Mouse (Mus musculus) limb, embryonic 10.5 days (tissue): ENCODE results near the gene Rnase13. TPM values are rescaled to one million over a fixed set of nuclear protein-coding genes. Genes with fewer than 3 reads are reported as not detected.
"Not testable (repeated sequence)": the region's sequence is repeated elsewhere in the genome, so short reads cannot be mapped to it uniquely, and the experiment has no call there.

Experiments used
- DNase-seq: peaks from one replicate; pipeline ENCODE4 v3.0.0-alpha.2; 2017; ENCODE audit warnings: low spot score
- H3K27ac ChIP-seq: fragments of 300-500 bp; sonication (generic); 2 replicates; pipeline ENCODE4 v1.5.1; 2016; ENCODE audit warnings: mild to moderate bottlenecking
- H3K27me3 ChIP-seq: fragments of 300-500 bp; sonication (generic); 2 replicates; pipeline ENCODE4 v1.6.1; 2016; ENCODE audit warnings: low read depth, mild to moderate bottlenecking; ENCODE audit not compliant: poor library complexity, severe bottlenecking
- H3K36me3 ChIP-seq: fragments of 300-500 bp; sonication (generic); 2 replicates; pipeline ENCODE4 v1.6.1; 2016; ENCODE audit warnings: mild to moderate bottlenecking, moderate library complexity
- H3K4me1 ChIP-seq: fragments of 300-500 bp; sonication (generic); 2 replicates; pipeline ENCODE4 v1.6.1; 2016
- H3K4me3 ChIP-seq: fragments of 300-500 bp; sonication (generic); 2 replicates; pipeline ENCODE4 v1.5.1; 2016; ENCODE audit warnings: mild to moderate bottlenecking, moderate library complexity
- H3K9me3 ChIP-seq: fragments of 300-500 bp; sonication (generic); replicated peaks from 2 replicates; pipeline ENCODE4 v1.6.1; 2016; ENCODE audit warnings: mild to moderate bottlenecking
- WGBS: fragments of 180-500 bp; shearing (Covaris S2); methylation state at CpG from one replicate; pipeline ENCODE4 v1.1.7; 2016; 5-methylcytosine and 5-hydroxymethylcytosine counted together
- polyA plus RNA-seq: library from polyadenylated mRNA; unstranded; fragments of >200 nt; fragmentation: Nextera tagmentation; extraction: Ambion mirVana; gene quantifications from 2 replicates; pipeline ENCODE4 v1.2.1, GENCODE M21; 2016

The Rnase13 gene
- polyA plus RNA-seq, result not detected in 2 replicates

GRCm38 (mm10) chr14:51922571-51922865 is at the start of gene Rnase13:
Gene Rnase13 (minus strand): TSS chr14:51922773.
- H3K27ac ChIP-seq, result no peak within 1 kb of the TSS
- H3K9me3 ChIP-seq, result no peaks in the 10 kb centered on the region
- no peaks in the 10 kb centered on the region for H3K27me3 ChIP-seq
- 91% methylated on average over 7 of the region's 7 CpGs for WGBS
- H3K4me1 ChIP-seq, result no peaks in the 10 kb centered on the region
- no peaks in the 10 kb centered on the region for H3K36me3 ChIP-seq
- H3K4me3 ChIP-seq, result no peak within 1 kb of the TSS
- no peak for DNase-seq

GRCm38 (mm10) chr14:51967400-51967799 is 44.8 kb upstream of the Rnase13 start:
- H3K4me3 ChIP-seq, result no peak overlapping the region
- no peaks in the 10 kb centered on the region for H3K27me3 ChIP-seq
- H3K36me3 ChIP-seq, result no peaks in the 10 kb centered on the region
- WGBS, result 93% methylated on average over 3 of the region's 3 CpGs
- H3K27ac ChIP-seq, result no peak overlapping the region
- H3K9me3 ChIP-seq, result no peaks in the 10 kb centered on the region
- H3K4me1 ChIP-seq, result 0 out of 2 replicates have a peak, but pooled peaks cover 2% of the 10 kb centered on the region
- no peak for DNase-seq

GRCm38 (mm10) chr14:51960316-51960715 is 37.7 kb upstream of the Rnase13 start:
- no peak overlapping the region for H3K4me3 ChIP-seq
- 90% methylated on average over 2 of the region's 2 CpGs for WGBS
- H3K27ac ChIP-seq, result no peak overlapping the region
- no peak for DNase-seq
- H3K27me3 ChIP-seq, result no peaks in the 10 kb centered on the region
- H3K4me1 ChIP-seq, result no peaks in the 10 kb centered on the region
- no peaks in the 10 kb centered on the region for H3K36me3 ChIP-seq
- no peaks in the 10 kb centered on the region for H3K9me3 ChIP-seq

- WGBS, result 87% methylated on average over 6 of the region's 6 CpGs
- Histone ChIP-seq H3K27ac (no peak overlapping the region), H3K4me1 (peaks cover 19% of the 10 kb centered on the region), H3K4me3 (no peak overlapping the region), H3K27me3 (no peaks in the 10 kb centered on the region), H3K9me3 (no peaks in the 10 kb centered on the region), H3K36me3 (no peaks in the 10 kb centered on the region)
- no peak for DNase-seq
These were observed 20.8 kb upstream of the Rnase13 start for GRCm38 (mm10) chr14:51943336-51943735.

GRCm38 (mm10) chr14:51942236-51942635 is 19.7 kb upstream of the Rnase13 start:
- Histone ChIP-seq H3K27ac (no peak overlapping the region), H3K4me1 (peaks cover 19% of the 10 kb centered on the region), H3K4me3 (no peak overlapping the region), H3K36me3 (no peaks in the 10 kb centered on the region), H3K9me3 (no peaks in the 10 kb centered on the region), H3K27me3 (no peaks in the 10 kb centered on the region)
- WGBS, result 60% methylated on average over 7 of the region's 7 CpGs
- DNase-seq, result no peak

DNA sequence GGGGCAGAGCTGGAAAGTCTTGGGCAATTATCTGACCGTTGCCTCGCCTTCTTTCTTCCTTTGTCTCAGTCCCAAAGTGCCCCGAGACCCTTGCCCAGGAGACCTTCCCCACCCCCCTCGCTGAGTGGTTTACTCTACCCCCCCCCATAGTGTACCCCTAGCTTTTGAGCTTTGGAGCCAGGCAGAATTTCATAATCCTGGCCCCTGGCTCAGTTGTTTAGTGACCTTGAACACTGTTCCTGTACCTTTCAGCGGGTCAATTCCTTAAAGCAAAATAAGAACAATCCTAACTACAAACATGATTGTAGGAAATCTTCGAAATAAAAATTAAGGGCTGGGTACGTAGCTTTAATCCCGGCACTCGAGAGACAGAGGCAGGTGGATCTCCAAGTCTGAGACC is 19.0 kb upstream of the Rnase13 start:
- peaks cover 19% of the 10 kb centered on the region for H3K4me1 ChIP-seq
- H3K4me3 ChIP-seq, result 0 out of 2 replicates have a peak overlapping the region, but pooled peaks have one; percentile 10
- H3K9me3 ChIP-seq, result no peaks in the 10 kb centered on the region
- H3K36me3 ChIP-seq, result no peaks in the 10 kb centered on the region
- DNase-seq, result no peak
- no peaks in the 10 kb centered on the region for H3K27me3 ChIP-seq
- WGBS, result 72% methylated on average over 9 of the region's 9 CpGs
- peak overlapping the region; percentile 56 for H3K27ac ChIP-seq

DNA sequence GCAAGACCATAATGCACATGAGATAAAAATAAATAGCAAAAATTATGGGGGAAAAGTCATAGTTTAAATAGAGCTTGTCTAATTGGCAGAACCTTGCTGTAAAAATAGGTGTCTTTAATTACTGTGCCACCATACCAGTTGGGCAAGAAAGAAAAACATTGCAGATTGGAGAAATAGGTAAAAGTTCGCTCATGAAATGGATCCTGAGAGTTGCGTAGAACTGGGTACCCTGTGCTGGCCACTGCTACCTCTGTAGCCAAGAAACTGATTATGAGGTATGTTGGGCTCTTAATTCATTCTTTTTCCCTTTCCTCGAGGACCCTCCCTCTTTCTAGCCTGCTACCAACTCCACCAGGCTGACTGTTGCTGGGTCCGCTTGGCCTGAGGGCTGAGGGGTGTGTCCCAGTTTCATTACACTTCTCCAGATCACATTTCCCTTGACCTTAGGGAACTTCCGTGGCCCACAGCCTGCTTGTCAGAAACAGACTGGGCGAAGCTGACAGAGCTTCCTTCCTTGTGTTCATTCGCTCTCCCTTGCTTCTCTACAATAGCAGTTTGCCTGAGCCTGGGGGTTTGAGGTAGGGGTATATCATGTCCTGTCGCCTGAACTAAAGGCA is 18.5 kb upstream of the Rnase13 start:
- 40% methylated on average over 8 of the region's 8 CpGs for WGBS
- peak; percentile 48 for DNase-seq
- Histone ChIP-seq H3K27me3 (no peaks in the 10 kb centered on the region), H3K4me3 (0 out of 2 replicates have a peak overlapping the region, but pooled peaks have one; percentile 10), H3K9me3 (no peaks in the 10 kb centered on the region), H3K27ac (peak overlapping the region; percentile 56), H3K36me3 (no peaks in the 10 kb centered on the region), H3K4me1 (peaks cover 19% of the 10 kb centered on the region)

- H3K27me3 ChIP-seq, result no peaks in the 10 kb centered on the region
- WGBS, result 90% methylated on average over 9 of the region's 9 CpGs
- DNase-seq, result no peak
- peaks cover 19% of the 10 kb centered on the region for H3K4me1 ChIP-seq
- H3K27ac ChIP-seq, result no peak overlapping the region
- no peaks in the 10 kb centered on the region for H3K9me3 ChIP-seq
- H3K36me3 ChIP-seq, result no peaks in the 10 kb centered on the region
- H3K4me3 ChIP-seq, result no peak overlapping the region
These were observed 16.4 kb upstream of the Rnase13 start for GRCm38 (mm10) chr14:51939005-51939404.

- H3K9me3 ChIP-seq, result no peaks in the 10 kb centered on the region
- H3K27me3 ChIP-seq, result no peaks in the 10 kb centered on the region
- H3K4me1 ChIP-seq, result peaks cover 4% of the 10 kb centered on the region; the same call in 1 of the 2 replicates
- DNase-seq, result no peak
- no peaks in the 10 kb centered on the region for H3K36me3 ChIP-seq
- H3K4me3 ChIP-seq, result no peak overlapping the region
- no peak overlapping the region for H3K27ac ChIP-seq
- 79% methylated on average over 10 of the region's 10 CpGs for WGBS
These were observed 9.8 kb upstream of the Rnase13 start for GRCm38 (mm10) chr14:51932092-51933020.

GRCm38 (mm10) chr14:51930824-51931223 is 8.3 kb upstream of the Rnase13 start:
- H3K36me3 ChIP-seq, result no peaks in the 10 kb centered on the region
- no peak overlapping the region for H3K4me3 ChIP-seq
- no peaks in the 10 kb centered on the region for H3K27me3 ChIP-seq
- 34% methylated on average over 5 of the region's 5 CpGs for WGBS
- no peaks in the 10 kb centered on the region for H3K9me3 ChIP-seq
- peaks cover 4% of the 10 kb centered on the region; the same call in 1 of the 2 replicates for H3K4me1 ChIP-seq
- H3K27ac ChIP-seq, result no peak overlapping the region
- DNase-seq, result no peak

DNA sequence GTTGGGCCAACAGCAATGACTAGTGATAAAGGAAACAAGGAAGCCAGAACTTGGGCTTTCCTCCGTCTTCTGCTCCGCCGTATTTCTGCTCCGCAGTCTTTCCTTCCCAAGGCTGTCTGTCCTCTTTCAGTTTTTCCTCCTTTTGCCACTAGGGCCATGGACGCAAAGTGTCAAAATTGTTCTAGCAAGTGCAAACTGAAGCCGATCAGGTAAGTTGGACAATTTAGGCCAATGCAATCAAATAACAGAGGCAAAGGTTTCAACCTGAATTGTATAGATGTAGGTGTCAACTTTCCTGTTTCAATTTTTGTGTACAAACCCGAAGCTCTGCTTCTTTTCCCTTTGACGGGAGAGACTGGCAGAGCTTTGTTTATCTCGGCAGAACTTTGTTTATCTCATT is 7.4 kb upstream of the Rnase13 start:
- WGBS, result 69% methylated on average over 9 of the region's 9 CpGs
- no peak overlapping the region for H3K4me3 ChIP-seq
- H3K9me3 ChIP-seq, result no peaks in the 10 kb centered on the region
- H3K36me3 ChIP-seq, result no peaks in the 10 kb centered on the region
- no peaks in the 10 kb centered on the region for H3K27me3 ChIP-seq
- DNase-seq, result no peak
- H3K27ac ChIP-seq, result no peak overlapping the region; the same call in 1 of the 2 replicates
- peaks cover 4% of the 10 kb centered on the region; the same call in 1 of the 2 replicates for H3K4me1 ChIP-seq

- no peak overlapping the region for H3K27ac ChIP-seq
These were observed 6.9 kb upstream of the Rnase13 start for GRCm38 (mm10) chr14:51929309-51929943.

GRCm38 (mm10) chr14:51926930-51927329 is 4.4 kb upstream of the Rnase13 start:
- WGBS, result 92% methylated on average over 11 of the region's 11 CpGs
- H3K27me3 ChIP-seq, H3K4me3 ChIP-seq, H3K36me3 ChIP-seq, H3K9me3 ChIP-seq, H3K4me1 ChIP-seq, H3K27ac ChIP-seq, DNase-seq: not testable (repeated sequence)

More at GRCm38 (mm10) chr14:51929309-51929943, 6.9 kb upstream of the Rnase13 start:
- WGBS, result 89% methylated on average over 8 of the region's 8 CpGs
- Histone ChIP-seq H3K9me3 (no peaks in the 10 kb centered on the region), H3K4me1 (peaks cover 4% of the 10 kb centered on the region; the same call in 1 of the 2 replicates), H3K4me3 (no peak overlapping the region), H3K36me3 (no peaks in the 10 kb centered on the region), H3K27me3 (no peaks in the 10 kb centered on the region)
- no peak for DNase-seq
